Mouse (Mus musculus): Measurements from ENCODE around the gene Fam234b. TPM values are rescaled to one million over a fixed set of nuclear protein-coding genes. Genes with fewer than 3 reads are reported as not detected.

Fam234b gene
- total and polyA plus RNA-seq, 2 experiments: 14.8 to 15.1 TPM

DNA sequence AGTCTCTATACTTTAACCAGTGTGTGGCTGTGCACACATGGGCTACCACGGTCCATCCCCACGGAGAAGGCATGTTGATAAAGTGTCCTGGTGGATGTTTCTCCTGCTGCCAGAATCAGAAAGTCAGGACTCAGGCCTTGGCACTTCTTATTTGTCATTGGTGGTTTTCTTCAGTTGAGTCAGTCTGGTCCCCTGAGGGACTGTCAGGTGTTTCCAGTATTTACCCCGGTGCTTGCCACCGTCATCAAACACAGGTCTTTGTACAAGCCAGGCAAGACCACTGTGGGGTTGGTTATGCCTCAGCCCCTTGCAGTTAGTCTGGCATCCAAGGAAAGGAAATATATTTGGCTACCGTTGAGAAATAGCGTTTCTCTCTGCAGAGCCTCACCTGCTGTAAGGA is 32.8 kb downstream of the Fam234b start:
- H3K79me2 ChIP-seq (ENCODE audit: control insufficient read depth, insufficient read depth, low read length): no peaks in the 10 kb centered on the region
- no peaks in the 10 kb centered on the region for H3K4me1 ChIP-seq (ENCODE audit: control insufficient read depth, insufficient read depth, low read length)
- no peak for DNase-seq (ENCODE audit: extremely low read depth, low read depth, low spot score)
- TF ChIP-seq POLR2A (IDR thresholded peaks at IDR 0.05; ENCODE audit: extremely low read depth, insufficient read depth, low read length): no peak
- TF ChIP-seq CTCF (IDR thresholded peaks at IDR 0.05; ENCODE audit: low read depth, low read length): no peak
- H3K4me3 ChIP-seq (ENCODE audit: insufficient read depth, low read depth, low read length): no peak overlapping the region
- no peak overlapping the region for H3K9ac ChIP-seq (ENCODE audit: low read depth, low read length)
- 91% methylated on average over 6 of the region's 6 CpGs for WGBS
- peaks cover 31% of the 10 kb centered on the region for H3K36me3 ChIP-seq (ENCODE audit: control insufficient read depth, insufficient read depth, low read length)
- H3K27me3 ChIP-seq (ENCODE audit: control insufficient read depth, insufficient read depth, low read length): no peaks in the 10 kb centered on the region
- no peak overlapping the region for H3K27ac ChIP-seq (replicated peaks; ENCODE audit: insufficient read depth, low read depth, low read length)

- no peak for DNase-seq (ENCODE audit: extremely low read depth, low read depth, low spot score)
- Histone ChIP-seq H3K27ac (replicated peaks; ENCODE audit: insufficient read depth, low read depth, low read length) (no peak overlapping the region), H3K27me3 (ENCODE audit: control insufficient read depth, insufficient read depth, low read length) (no peaks in the 10 kb centered on the region), H3K4me3 (ENCODE audit: insufficient read depth, low read depth, low read length) (no peak overlapping the region), H3K36me3 (ENCODE audit: control insufficient read depth, insufficient read depth, low read length) (peaks cover 21% of the 10 kb centered on the region), H3K79me2 (ENCODE audit: control insufficient read depth, insufficient read depth, low read length) (no peaks in the 10 kb centered on the region), H3K9ac (ENCODE audit: low read depth, low read length) (no peak overlapping the region), H3K4me1 (ENCODE audit: control insufficient read depth, insufficient read depth, low read length) (no peaks in the 10 kb centered on the region)
- 89% methylated on average over 12 of the region's 12 CpGs for WGBS
- TF ChIP-seq CTCF (IDR thresholded peaks at IDR 0.05; ENCODE audit: low read depth, low read length) (no peak), POLR2A (IDR thresholded peaks at IDR 0.05; ENCODE audit: extremely low read depth, insufficient read depth, low read length) (no peak)
Measured at GRCm38 (mm10) chr6:135232443-135233182, 34.8 kb downstream of the Fam234b start.

DNA sequence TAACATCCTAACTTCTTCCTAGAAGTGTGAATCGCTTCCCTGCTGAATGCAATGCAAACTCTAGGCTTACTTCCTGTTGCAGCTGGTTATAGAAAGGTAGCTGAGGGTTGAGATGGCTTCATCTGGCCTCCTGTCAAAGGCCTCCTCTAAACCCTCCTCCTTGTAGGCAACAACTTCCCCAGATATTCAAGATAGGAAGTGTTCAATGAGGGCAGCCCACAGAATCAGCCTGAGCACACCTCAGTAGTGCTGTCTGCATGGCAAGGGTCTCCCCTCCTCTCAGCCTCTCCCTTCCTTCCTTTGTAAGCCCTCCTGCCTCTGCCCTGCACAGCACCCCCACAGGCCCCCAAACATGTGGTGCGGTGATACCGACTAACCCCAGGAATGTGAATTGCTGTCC is 38.0 kb downstream of the Fam234b start:
- H3K27ac ChIP-seq (replicated peaks; ENCODE audit: insufficient read depth, low read depth, low read length): no peak overlapping the region
- H3K9ac ChIP-seq (ENCODE audit: low read depth, low read length): no peak overlapping the region
- no peaks in the 10 kb centered on the region for H3K4me1 ChIP-seq (ENCODE audit: control insufficient read depth, insufficient read depth, low read length)
- H3K4me3 ChIP-seq (ENCODE audit: insufficient read depth, low read depth, low read length): no peak overlapping the region
- 89% methylated on average over 3 of the region's 3 CpGs for WGBS
- TF ChIP-seq CTCF (IDR thresholded peaks at IDR 0.05; ENCODE audit: low read depth, low read length) (no peak), POLR2A (IDR thresholded peaks at IDR 0.05; ENCODE audit: extremely low read depth, insufficient read depth, low read length) (no peak)
- no peaks in the 10 kb centered on the region for H3K27me3 ChIP-seq (ENCODE audit: control insufficient read depth, insufficient read depth, low read length)
- DNase-seq (ENCODE audit: extremely low read depth, low read depth, low spot score): no peak
- H3K79me2 ChIP-seq (ENCODE audit: control insufficient read depth, insufficient read depth, low read length): no peaks in the 10 kb centered on the region
- H3K36me3 ChIP-seq (ENCODE audit: control insufficient read depth, insufficient read depth, low read length): peaks cover 20% of the 10 kb centered on the region

DNA sequence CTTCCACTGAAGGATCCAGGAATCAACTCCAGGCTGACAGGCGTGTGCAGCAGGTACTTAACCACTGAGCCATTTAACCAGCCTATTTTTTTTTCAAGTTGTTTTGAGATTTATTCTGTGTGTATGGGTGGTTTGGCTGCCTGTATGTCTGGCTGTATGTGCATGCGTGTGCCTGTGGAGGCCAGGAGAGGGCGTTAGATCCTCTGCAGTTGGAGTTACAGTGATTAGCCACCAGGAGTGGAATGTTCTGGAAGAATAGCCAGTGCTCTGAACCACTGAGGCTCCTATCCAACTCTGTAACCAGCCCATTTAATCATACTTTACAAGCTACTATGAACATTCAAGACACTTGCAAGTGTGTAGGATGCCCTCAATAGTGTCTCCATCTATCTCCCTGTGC is 38.8 kb downstream of the Fam234b start:
- H3K27ac ChIP-seq (replicated peaks; ENCODE audit: insufficient read depth, low read depth, low read length): no peak overlapping the region
- no peak for DNase-seq (ENCODE audit: extremely low read depth, low read depth, low spot score)
- no peaks in the 10 kb centered on the region for H3K4me1 ChIP-seq (ENCODE audit: control insufficient read depth, insufficient read depth, low read length)
- no peaks in the 10 kb centered on the region for H3K27me3 ChIP-seq (ENCODE audit: control insufficient read depth, insufficient read depth, low read length)
- TF ChIP-seq CTCF (IDR thresholded peaks at IDR 0.05; ENCODE audit: low read depth, low read length) (no peak), POLR2A (IDR thresholded peaks at IDR 0.05; ENCODE audit: extremely low read depth, insufficient read depth, low read length) (no peak)
- H3K36me3 ChIP-seq (ENCODE audit: control insufficient read depth, insufficient read depth, low read length): peaks cover 20% of the 10 kb centered on the region
- H3K4me3 ChIP-seq (ENCODE audit: insufficient read depth, low read depth, low read length): no peak overlapping the region
- no peaks in the 10 kb centered on the region for H3K79me2 ChIP-seq (ENCODE audit: control insufficient read depth, insufficient read depth, low read length)
- no peak overlapping the region for H3K9ac ChIP-seq (ENCODE audit: low read depth, low read length)
- 87% methylated on average over 3 of the region's 3 CpGs for WGBS

DNA sequence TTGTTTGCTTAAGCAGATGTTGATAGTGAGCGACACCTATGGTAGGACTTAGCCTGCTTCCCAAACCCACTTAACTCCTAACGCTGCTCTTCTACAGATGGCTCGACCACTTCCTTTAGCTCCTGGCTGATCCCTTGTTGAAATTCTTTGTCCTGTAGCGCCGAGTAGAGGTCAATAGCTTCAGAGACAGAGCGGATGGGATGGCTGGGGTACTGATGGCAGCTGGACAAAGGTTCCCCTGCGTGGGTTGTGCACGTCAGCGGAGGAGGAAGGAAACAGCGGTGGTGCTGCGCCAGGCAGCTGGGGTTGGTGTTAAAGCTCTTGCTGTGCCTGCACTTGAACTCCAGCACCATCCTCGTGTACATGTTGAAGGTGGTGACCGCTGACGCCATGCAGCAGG is 39.5 kb downstream of the Fam234b start:
- Histone ChIP-seq H3K27ac (replicated peaks; ENCODE audit: insufficient read depth, low read depth, low read length) (no peak overlapping the region), H3K27me3 (ENCODE audit: control insufficient read depth, insufficient read depth, low read length) (no peaks in the 10 kb centered on the region), H3K36me3 (ENCODE audit: control insufficient read depth, insufficient read depth, low read length) (peaks cover 17% of the 10 kb centered on the region), H3K4me1 (ENCODE audit: control insufficient read depth, insufficient read depth, low read length) (no peaks in the 10 kb centered on the region), H3K79me2 (ENCODE audit: control insufficient read depth, insufficient read depth, low read length) (no peaks in the 10 kb centered on the region), H3K9ac (ENCODE audit: low read depth, low read length) (no peak overlapping the region), H3K4me3 (ENCODE audit: insufficient read depth, low read depth, low read length) (no peak overlapping the region)
- DNase-seq (ENCODE audit: extremely low read depth, low read depth, low spot score): no peak
- WGBS: 59% methylated on average over 14 of the region's 14 CpGs
- no peak for TF ChIP-seq CTCF (IDR thresholded peaks at IDR 0.05; ENCODE audit: low read depth, low read length)

DNA sequence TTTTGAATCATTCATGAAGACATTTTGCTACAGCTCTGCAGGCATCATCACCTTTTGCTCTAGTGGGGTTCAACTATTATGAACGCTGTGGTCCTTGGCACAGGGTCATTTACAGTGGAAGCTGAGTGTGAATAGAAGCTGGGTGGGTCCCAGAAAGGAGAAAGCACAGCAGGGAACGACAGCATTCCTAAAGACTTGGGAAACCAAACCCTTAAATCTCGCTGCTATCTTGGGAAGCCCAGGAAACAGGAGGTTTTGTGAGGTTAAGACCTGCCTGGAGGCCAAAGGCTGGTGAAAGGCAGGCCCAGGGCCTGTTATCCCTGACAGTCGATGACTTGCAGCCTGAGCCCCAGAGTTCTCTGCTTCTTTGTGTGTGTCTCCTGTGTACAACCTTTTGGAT is 40.4 kb downstream of the Fam234b start:
- no peak for TF ChIP-seq CTCF (IDR thresholded peaks at IDR 0.05; ENCODE audit: low read depth, low read length)
- no peak for TF ChIP-seq POLR2A (IDR thresholded peaks at IDR 0.05; ENCODE audit: extremely low read depth, insufficient read depth, low read length)
- no peak overlapping the region for H3K27ac ChIP-seq (replicated peaks; ENCODE audit: insufficient read depth, low read depth, low read length)
- no peaks in the 10 kb centered on the region for H3K4me1 ChIP-seq (ENCODE audit: control insufficient read depth, insufficient read depth, low read length)
- H3K27me3 ChIP-seq (ENCODE audit: control insufficient read depth, insufficient read depth, low read length): no peaks in the 10 kb centered on the region
- H3K36me3 ChIP-seq (ENCODE audit: control insufficient read depth, insufficient read depth, low read length): peaks cover 12% of the 10 kb centered on the region
- no peaks in the 10 kb centered on the region for H3K79me2 ChIP-seq (ENCODE audit: control insufficient read depth, insufficient read depth, low read length)
- 77% methylated on average over 4 of the region's 4 CpGs for whole genome bisulfite sequencing
- no peak overlapping the region for H3K9ac ChIP-seq (ENCODE audit: low read depth, low read length)
- no peak overlapping the region for H3K4me3 ChIP-seq (ENCODE audit: insufficient read depth, low read depth, low read length)
- no peak for DNase-seq (ENCODE audit: extremely low read depth, low read depth, low spot score)
